Mouse (Mus musculus): ENCODE data around the gene Fosl1. TPM values are rescaled to one million over a fixed set of nuclear protein-coding genes. Genes with fewer than 3 reads are reported as not detected.

Fosl1 gene
- polyA plus RNA-seq, 1 experiment from 2014 or later: not detected

DNA sequence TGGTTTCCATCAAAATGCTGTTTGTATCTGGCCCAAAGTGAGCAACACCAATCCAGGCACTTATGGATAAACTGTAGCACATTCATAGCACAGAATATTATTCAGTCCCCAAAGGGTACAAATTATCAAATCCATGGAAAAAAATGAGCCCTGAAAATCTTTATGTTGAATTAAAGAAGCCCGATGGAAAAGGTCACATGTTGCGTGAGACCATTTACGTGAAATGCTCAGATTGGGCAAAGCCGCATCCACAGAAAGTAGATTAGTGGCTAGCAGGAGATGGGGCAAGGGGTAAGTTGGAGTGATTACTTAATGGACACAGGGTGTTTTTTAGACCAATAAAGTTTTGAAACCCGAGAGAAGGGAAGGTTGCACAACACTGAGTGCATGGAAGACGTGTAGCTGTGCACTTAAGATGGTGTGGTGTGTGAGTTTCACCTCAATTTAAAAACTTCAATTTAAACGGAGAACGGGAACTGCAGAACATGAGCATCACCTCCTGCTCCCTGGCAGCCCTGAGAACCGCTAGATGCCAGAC, 2.9 kb upstream of the Fosl1 start:
- 65% methylated on average over 9 of the region's 9 CpGs for WGBS
- Histone ChIP-seq H3K9me3 (replicated peaks) (peaks cover 4% of the 10 kb centered on the region; the same call in 1 of the 2 replicates), H3K4me3 (no peak overlapping the region), H3K9ac (no peak overlapping the region), H3K4me1 (replicated peaks) (peaks cover 17% of the 10 kb centered on the region), H3K36me3 (no peaks in the 10 kb centered on the region), H3K4me2 (no peak overlapping the region), H3K27me3 (replicated peaks) (peaks cover 56% of the 10 kb centered on the region), H3K27ac (ENCODE audit: poor library complexity, severe bottlenecking) (no peak overlapping the region)
- no peak for ATAC-seq (ENCODE audit: insufficient number of reproducible peaks, low FRiP score)

DNA sequence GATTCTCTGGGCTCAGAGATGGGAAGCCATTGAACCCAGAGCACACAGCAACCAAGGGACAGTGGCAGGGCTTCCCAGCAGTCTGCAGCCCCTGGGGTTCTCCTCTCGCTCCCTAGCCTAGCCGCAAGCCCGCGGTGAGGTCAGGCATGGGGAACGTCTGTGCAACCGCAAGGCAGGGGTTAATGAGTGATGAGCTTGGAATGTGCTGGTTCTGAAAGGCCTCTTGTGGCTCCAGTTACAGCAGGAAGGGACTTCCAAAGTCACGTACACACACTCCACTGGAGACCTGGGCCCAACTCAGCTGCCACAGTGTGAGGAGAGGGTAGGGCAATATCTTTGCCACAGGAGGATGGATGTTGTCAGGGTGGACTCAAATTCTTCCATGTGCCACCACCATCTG, 2.4 kb upstream of the Fosl1 start:
- ATAC-seq (ENCODE audit: insufficient number of reproducible peaks, low FRiP score): no peak
- no peak overlapping the region for H3K4me2 ChIP-seq
- H3K36me3 ChIP-seq: no peaks in the 10 kb centered on the region
- peaks cover 18% of the 10 kb centered on the region for H3K4me1 ChIP-seq (replicated peaks)
- WGBS: 23% methylated on average over 7 of the region's 7 CpGs
- H3K27ac ChIP-seq (ENCODE audit: poor library complexity, severe bottlenecking): no peak overlapping the region
- H3K9ac ChIP-seq: no peak overlapping the region
- peaks cover 58% of the 10 kb centered on the region for H3K27me3 ChIP-seq (replicated peaks)
- H3K9me3 ChIP-seq (replicated peaks): peaks cover 4% of the 10 kb centered on the region; the same call in 1 of the 2 replicates
- H3K4me3 ChIP-seq: no peak overlapping the region

DNA sequence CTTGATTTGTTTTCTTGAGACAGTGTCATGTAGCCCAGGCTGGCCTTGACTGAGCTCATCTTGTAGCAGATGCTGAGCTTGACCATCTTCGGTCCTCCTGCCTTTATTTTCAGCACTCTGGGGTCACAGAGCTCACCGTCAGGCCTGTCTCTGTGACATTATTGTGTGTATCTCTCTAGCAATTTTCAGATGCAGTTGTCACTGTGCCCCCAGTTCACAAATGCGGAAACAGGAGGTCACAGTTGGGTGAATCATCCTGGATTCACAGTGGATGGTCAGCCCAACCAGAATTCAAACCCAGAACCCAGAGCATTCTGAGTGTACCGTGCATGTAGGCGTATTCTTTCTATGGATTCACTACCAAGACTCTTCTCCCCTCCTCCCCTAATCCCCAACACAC, 1.6 kb upstream of the Fosl1 start:
- no peak overlapping the region for H3K4me3 ChIP-seq
- WGBS: 83% methylated on average over 5 of the region's 5 CpGs
- H3K36me3 ChIP-seq: no peaks in the 10 kb centered on the region
- no peak overlapping the region for H3K4me2 ChIP-seq
- no peak overlapping the region for H3K9ac ChIP-seq
- peaks cover 21% of the 10 kb centered on the region for H3K4me1 ChIP-seq (replicated peaks)
- H3K27ac ChIP-seq (ENCODE audit: poor library complexity, severe bottlenecking): no peak overlapping the region
- no peak for ATAC-seq (ENCODE audit: insufficient number of reproducible peaks, low FRiP score)
- peaks cover 66% of the 10 kb centered on the region for H3K27me3 ChIP-seq (replicated peaks)
- no peaks in the 10 kb centered on the region for H3K9me3 ChIP-seq (replicated peaks)

DNA sequence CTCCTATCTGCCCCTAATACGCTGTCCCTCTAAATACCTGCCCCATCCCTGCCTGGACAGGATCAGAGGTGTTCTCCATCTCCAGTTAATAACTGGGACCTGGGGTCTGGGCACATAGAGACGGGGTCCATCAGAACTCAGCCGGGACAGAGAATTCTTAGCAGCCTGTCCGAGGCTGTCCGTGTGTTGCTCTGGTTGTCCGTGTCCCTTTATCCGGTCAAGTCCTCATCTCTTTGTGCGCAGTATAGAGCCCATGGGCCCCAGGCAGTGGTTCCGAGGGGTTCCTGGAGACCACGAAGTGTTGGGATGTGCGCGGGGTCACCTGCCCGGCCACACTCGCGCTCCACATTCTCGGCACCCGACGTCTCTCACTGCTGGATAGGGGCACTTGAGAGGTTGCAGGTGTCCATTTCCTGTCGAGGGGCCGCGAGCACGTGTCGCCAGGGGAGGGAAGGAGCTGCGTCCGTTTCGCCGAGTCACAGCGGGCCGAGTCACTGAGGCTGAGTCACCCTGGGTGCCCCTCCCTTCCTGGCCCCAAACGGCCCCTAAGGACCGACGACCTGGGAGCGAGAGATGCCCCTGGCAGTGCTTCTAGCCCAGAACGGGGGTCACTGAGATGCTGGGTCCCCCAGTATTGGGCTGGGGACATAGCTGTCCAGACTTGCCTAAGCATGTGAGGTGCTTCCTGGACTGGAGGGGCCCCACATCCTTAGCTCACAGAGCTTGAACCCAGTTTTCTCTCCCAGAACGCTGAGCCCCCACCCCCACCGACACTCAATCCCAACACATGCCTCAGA, 1.2 kb downstream of the Fosl1 start:
- H3K9ac ChIP-seq: no peak overlapping the region; the same call in 1 of the 2 replicates
- 5% methylated on average over 36 of the region's 36 CpGs for WGBS
- peak; percentile 84 for ATAC-seq (ENCODE audit: insufficient number of reproducible peaks, low FRiP score)
- H3K4me1 ChIP-seq (replicated peaks): peaks cover 21% of the 10 kb centered on the region
- H3K27me3 ChIP-seq (replicated peaks): peaks cover 72% of the 10 kb centered on the region
- no peaks in the 10 kb centered on the region for H3K9me3 ChIP-seq (replicated peaks)
- no peaks in the 10 kb centered on the region for H3K36me3 ChIP-seq
- H3K4me2 ChIP-seq: peak overlapping the region; percentile 99
- H3K4me3 ChIP-seq: peak overlapping the region; percentile 55
- H3K27ac ChIP-seq (ENCODE audit: poor library complexity, severe bottlenecking): no peak overlapping the region

DNA sequence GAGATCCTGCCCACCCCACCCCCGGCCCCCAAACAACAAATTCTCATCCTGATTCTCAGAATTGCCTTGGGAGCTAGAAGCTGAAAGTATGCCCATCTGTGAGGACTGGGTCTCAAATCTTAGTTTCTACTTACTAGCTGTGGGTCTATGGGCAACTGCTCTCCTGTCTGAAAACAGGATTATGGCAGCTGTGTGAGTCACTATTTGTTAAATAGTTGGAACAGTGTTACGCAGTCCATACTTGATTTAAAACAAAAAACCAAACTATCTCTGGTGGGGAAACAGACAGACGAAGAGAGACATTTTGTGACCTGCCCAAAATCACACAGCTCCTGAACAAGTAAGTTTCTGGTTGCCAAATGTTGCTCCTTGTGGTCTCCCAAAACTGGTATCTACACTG, 2.3 kb downstream of the Fosl1 start:
- H3K36me3 ChIP-seq: peaks cover 9% of the 10 kb centered on the region
- H3K4me1 ChIP-seq (replicated peaks): peaks cover 22% of the 10 kb centered on the region
- H3K4me3 ChIP-seq: no peak overlapping the region
- H3K9me3 ChIP-seq (replicated peaks): no peaks in the 10 kb centered on the region
- 78% methylated on average over 3 of the region's 3 CpGs for WGBS
- H3K27me3 ChIP-seq (replicated peaks): peaks cover 62% of the 10 kb centered on the region
- no peak overlapping the region for H3K9ac ChIP-seq
- no peak for ATAC-seq (ENCODE audit: insufficient number of reproducible peaks, low FRiP score)
- no peak overlapping the region for H3K4me2 ChIP-seq
- no peak overlapping the region for H3K27ac ChIP-seq (ENCODE audit: poor library complexity, severe bottlenecking)

DNA sequence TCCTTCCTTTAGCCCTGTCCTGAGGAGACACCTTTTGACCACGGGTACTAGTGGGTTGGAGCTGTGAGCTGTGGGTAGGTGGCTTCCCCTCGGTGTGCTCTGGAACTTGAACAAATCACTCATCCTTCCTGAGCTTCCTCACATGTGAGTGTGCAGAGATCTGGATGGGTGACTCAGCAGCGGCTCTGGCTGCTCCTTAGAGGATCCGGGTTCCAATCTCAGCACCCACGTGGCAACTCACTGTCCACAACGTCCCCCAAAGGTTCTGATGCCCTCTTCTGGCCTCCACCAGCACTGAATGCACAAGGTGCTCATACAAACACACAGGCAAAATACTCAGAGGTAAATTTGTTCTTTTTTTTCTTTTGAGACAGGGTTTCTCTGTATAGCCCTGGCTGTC, 4.4 kb downstream of the Fosl1 start:
- Histone ChIP-seq H3K4me1 (replicated peaks) (peaks cover 43% of the 10 kb centered on the region), H3K4me2 (no peak overlapping the region), H3K9me3 (replicated peaks) (no peaks in the 10 kb centered on the region), H3K27ac (ENCODE audit: poor library complexity, severe bottlenecking) (no peak overlapping the region), H3K9ac (no peak overlapping the region), H3K4me3 (no peak overlapping the region), H3K36me3 (peaks cover 11% of the 10 kb centered on the region), H3K27me3 (replicated peaks) (peaks cover 41% of the 10 kb centered on the region)
- ATAC-seq (ENCODE audit: insufficient number of reproducible peaks, low FRiP score): no peak
- 74% methylated on average over 6 of the region's 6 CpGs for WGBS

DNA sequence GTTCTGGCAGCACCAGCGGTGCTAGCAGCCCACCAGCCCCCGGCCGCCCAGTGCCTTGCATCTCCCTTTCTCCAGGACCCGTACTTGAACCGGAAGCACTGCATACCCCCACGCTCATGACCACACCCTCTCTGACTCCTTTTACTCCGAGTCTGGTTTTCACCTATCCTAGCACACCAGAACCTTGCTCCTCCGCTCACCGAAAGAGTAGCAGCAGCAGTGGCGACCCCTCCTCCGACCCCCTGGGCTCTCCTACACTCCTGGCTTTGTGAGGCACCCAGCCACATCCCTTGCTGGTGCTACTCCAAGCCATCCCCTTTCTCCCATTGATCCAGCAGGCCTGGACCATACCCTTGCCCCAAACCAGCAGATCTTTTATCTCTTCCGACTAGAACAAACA, 7.7 kb downstream of the Fosl1 start:
- peaks cover 37% of the 10 kb centered on the region for H3K4me1 ChIP-seq (replicated peaks)
- no peak overlapping the region for H3K27ac ChIP-seq (ENCODE audit: poor library complexity, severe bottlenecking)
- peak overlapping the region; percentile 89 for H3K4me3 ChIP-seq
- H3K4me2 ChIP-seq: peak overlapping the region; percentile 98
- H3K36me3 ChIP-seq: peaks cover 11% of the 10 kb centered on the region
- H3K9ac ChIP-seq: peak overlapping the region; percentile 94
- ATAC-seq (ENCODE audit: insufficient number of reproducible peaks, low FRiP score): no peak
- H3K27me3 ChIP-seq (replicated peaks): peaks cover 15% of the 10 kb centered on the region
- WGBS: 72% methylated on average over 12 of the region's 12 CpGs
- H3K9me3 ChIP-seq (replicated peaks): no peaks in the 10 kb centered on the region

DNA sequence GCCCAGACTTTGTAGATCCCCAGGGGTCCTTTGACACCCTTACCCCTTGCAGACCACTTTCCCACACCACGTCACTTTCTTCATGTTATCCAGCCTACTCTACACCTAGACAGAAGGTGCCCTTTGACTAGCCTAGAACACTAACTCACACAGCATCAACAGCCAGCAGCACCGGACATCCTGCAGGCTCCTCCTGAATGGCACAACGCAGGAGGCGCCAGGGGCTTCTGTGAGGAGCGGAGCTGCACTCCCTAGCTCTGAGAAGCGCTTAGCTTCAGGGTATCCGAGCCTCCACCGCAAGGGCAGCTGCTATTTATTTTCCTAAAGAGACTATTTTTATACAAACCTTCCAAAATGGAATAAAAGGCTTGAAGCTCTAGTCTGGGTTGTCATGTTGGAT, 8.2 kb downstream of the Fosl1 start:
- peak overlapping the region; percentile 91 for H3K27ac ChIP-seq (ENCODE audit: poor library complexity, severe bottlenecking)
- H3K27me3 ChIP-seq (replicated peaks): peaks cover 10% of the 10 kb centered on the region; the same call in 1 of the 2 replicates
- H3K9ac ChIP-seq: peak overlapping the region; percentile 94
- H3K36me3 ChIP-seq: peaks cover 11% of the 10 kb centered on the region
- H3K4me1 ChIP-seq (replicated peaks): peaks cover 35% of the 10 kb centered on the region
- no peak for ATAC-seq (ENCODE audit: insufficient number of reproducible peaks, low FRiP score)
- H3K9me3 ChIP-seq (replicated peaks): no peaks in the 10 kb centered on the region
- peak overlapping the region; percentile 89 for H3K4me3 ChIP-seq
- H3K4me2 ChIP-seq: peak overlapping the region; percentile 98
- 49% methylated on average over 8 of the region's 8 CpGs for WGBS

DNA sequence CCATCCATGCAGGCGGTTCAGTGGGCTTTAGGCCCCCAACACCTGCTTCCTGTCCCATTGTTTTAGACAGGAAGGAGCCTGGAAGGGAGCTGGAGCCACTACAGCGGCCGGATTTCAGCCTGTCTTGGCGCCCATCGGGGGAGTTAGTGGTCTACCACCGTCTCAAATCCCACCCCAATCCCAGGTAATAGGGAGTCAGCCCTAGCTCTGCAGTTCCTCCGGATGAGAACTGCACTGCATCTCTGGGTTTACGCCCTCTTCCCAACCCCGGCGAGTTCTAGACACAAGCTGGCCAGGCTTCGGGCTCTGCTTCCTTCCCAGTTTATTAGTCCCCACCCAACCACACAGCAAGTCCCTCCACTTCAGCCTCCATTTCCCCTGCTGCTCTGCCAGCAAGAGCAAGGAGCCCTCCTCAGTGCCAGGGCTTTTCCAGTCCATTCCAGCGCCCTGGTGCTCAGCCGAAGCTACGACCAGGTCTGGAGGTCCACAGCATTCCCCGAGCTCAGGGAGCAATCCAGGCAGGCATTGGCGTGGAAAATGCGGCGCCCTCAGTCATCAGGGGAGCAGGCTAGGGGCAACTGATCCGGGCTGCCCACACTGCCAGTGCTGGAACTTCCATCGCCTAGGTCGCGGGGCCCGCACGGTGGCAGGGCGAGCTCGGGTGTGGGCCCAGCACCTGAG, 9.0 kb downstream of the Fosl1 start:
- Histone ChIP-seq H3K4me3 (peak overlapping the region; percentile 89), H3K36me3 (peaks cover 12% of the 10 kb centered on the region), H3K27me3 (replicated peaks) (0 out of 2 replicates have a peak, but pooled peaks cover 2% of the 10 kb centered on the region), H3K9ac (peak overlapping the region; percentile 94), H3K27ac (ENCODE audit: poor library complexity, severe bottlenecking) (peak overlapping the region; percentile 91), H3K9me3 (replicated peaks) (no peaks in the 10 kb centered on the region), H3K4me2 (peak overlapping the region; percentile 98), H3K4me1 (replicated peaks) (peaks cover 41% of the 10 kb centered on the region)
- peak; percentile 9; the same call in 1 of the 2 replicates for ATAC-seq (ENCODE audit: insufficient number of reproducible peaks, low FRiP score)
- 3% methylated on average over 26 of the region's 26 CpGs for WGBS

DNA sequence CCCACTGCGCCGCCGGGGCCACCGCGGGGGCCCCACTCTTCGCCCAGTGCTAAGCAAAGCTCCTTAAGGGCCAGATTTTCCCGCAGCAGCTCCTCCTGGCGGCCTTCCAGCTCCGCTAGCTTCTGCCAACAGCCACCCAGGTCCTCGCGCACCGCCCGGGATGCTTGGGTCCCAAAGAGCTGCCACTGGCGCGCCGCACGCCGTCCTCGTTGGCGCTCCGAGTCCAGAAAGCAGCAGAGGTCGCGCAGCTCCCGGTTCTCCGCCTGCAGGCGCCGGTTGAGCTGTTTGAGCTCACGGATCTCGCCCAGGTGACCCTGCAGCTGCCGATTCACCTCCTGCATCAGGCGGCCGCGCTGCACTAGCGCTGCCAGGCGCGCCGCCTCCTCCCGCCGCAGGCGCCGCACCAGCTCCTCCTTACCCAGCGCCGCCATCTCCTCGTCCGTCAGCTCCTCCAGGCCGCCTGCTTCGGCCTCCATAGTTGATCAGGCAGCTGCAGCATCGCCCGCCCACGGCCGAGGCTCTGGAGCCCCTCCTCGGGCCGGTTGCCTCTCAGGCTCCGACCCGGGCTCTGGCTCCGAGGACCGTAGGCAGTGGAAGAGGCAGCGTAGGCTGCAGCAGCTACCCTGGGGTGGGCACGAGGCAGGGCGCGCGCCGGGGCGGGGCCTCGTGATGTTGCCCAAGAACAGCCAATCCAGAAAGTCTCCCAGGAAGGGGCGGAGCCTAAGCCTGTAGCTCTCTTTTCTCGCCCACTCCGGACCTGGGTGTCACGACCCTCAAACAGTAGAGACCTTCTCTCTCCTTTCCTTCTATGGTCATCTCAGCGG, 9.8 kb downstream of the Fosl1 start:
- peaks cover 14% of the 10 kb centered on the region for H3K36me3 ChIP-seq
- H3K27ac ChIP-seq (ENCODE audit: poor library complexity, severe bottlenecking): peak overlapping the region; percentile 91
- WGBS: under 1% methylated on average over 70 of the region's 70 CpGs
- H3K27me3 ChIP-seq (replicated peaks): no peaks in the 10 kb centered on the region
- peak; percentile 91 for ATAC-seq (ENCODE audit: insufficient number of reproducible peaks, low FRiP score)
- H3K4me1 ChIP-seq (replicated peaks): peaks cover 44% of the 10 kb centered on the region
- H3K4me2 ChIP-seq: peak overlapping the region; percentile 98
- peak overlapping the region; percentile 94 for H3K9ac ChIP-seq
- no peaks in the 10 kb centered on the region for H3K9me3 ChIP-seq (replicated peaks)
- peak overlapping the region; percentile 89 for H3K4me3 ChIP-seq

All from heart, embryonic 12.5 days (tissue).